Mouse (Mus musculus) ES-Bruce4 (cell line): ENCODE measurements around the gene Uqcrq.

Source experiments
- CTCF ChIP-seq: IDR thresholded peaks from one replicate; pipeline ENCODE4 v1.8.1; 2011; ENCODE audit warnings: low read depth, low read length
- POLR2A ChIP-seq: IDR thresholded peaks from one replicate; pipeline ENCODE4 v1.8.1; 2011; ENCODE audit warnings: low read length; ENCODE audit not compliant: insufficient read depth

DNA sequence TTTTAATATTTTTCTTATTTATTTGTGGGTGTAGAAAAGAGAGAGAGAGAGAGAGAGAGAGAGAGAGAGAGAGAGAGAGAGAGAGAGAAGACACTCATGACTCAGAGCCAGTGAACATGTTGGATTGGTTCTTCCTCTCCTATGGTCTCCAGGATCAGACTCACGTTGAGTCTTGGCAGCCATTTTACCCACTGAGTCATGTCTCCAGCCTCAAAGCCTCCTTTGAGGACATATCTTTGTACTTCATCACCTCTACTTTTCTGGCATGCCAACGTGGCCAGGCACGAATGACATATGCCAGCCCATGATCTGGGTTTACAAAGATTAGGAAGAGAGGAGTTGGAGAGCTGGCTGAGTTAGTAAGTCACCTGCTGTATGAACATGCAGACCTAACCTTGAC lies 29.6 kb upstream of the Uqcrq start:
- TF ChIP-seq CTCF (no peak), POLR2A (no peak)
